Mouse (Mus musculus): ENCODE results near the gene Serpine1. TPM values are rescaled to one million over a fixed set of nuclear protein-coding genes. Genes with fewer than 3 reads are reported as not detected.

The Serpine1 gene
- polyA plus RNA-seq, 1 experiment from 2014 or later: 151 TPM

DNA sequence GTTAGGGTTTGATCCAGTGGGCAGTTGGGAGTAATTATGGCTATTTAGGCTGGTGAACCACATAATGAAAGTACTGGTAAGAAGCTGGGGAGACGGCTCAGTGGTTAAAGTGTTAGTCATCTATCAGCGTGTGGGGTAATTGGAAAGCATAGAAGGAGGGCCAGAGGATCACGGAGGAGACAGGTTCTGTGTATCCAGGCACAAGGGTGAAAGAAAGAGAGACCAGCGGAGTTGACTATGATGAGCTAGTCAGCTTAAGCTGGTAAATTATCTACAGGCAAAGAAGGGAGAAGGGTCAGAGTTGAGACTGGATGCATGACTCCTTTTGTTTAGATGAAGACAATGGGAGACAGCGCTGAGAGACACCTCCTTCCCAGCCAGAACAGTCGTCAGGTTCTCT is 20.9 kb downstream of the Serpine1 start:
- CTCF ChIA-PET: interaction anchor here (1.2 to 3.2 kb wide), 5 partner anchors 10 to 57 kb away, joined by 3 to 18 read pairs (median 5); no protein-coding TSS in a partner anchor
- in situ Hi-C loops (cut with MboI; ENCODE audit: low pct_unique_long_range_greater_than_20kb): no loop called here
- peak; percentile 70 for ATAC-seq
- H3K27me3 ChIP-seq: no peaks in the 10 kb centered on the region
- TF ChIP-seq CTCF (IDR thresholded peaks at IDR 0.05): no peak
- DNase-seq (ENCODE audit: low read depth, low spot score): peak; percentile 74
- POLR2A ChIA-PET: interaction anchor here (1.0 to 1.1 kb wide), 2 partner anchors 53 to 55 kb away, joined by 3 to 4 read pairs; no protein-coding TSS in a partner anchor

DNA sequence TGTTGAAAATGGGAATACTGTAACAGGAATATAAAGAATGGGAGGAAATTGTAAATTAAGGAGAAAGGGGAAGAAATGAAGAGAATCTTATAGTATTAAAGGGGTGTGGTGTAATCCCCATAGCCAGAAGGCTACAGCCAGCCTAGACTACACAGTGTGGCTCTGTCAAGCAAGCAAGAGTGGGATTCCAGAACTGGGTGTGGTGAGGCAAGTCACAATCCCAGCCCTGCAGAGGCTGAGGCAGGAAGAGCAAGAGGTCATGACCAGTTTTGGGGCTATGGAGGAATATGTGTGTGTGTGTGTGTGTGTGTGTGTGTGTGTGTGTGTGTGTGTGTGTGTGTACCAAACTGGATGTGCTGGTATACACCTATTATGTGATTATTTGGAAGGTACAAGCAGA is 25.1 kb downstream of the Serpine1 start:
- no peak for ATAC-seq
- POLR2A ChIA-PET: interaction anchor here (1.4 kb wide), 1 partner anchor 13 kb away, joined by 4 read pairs; no protein-coding TSS in a partner anchor
- CTCF ChIA-PET: no interaction called here

DNA sequence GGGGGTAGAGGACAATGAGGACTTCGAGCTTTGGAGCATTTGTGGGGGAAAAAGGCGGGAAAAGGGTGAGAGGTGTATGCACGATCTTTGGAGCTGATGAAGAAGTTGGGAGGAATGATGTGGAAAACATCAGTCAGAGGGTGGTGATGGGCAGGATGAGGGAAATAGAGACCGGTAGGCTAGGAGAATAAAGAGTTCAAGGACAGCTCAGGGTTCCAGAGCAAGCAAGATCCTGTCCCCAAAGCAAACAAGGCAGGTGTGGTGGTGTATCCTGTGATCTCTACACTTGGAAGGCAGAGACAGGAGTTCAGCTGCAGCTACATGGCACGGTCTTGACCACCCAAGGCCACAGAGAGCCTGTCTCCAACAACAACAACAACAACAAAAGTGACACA is 25.7 kb downstream of the Serpine1 start:
- no peaks in the 10 kb centered on the region for H3K27me3 ChIP-seq
- ATAC-seq (no peak), DNase-seq (ENCODE audit: low read depth, low spot score) (no peak)
- no peak for TF ChIP-seq CTCF (IDR thresholded peaks at IDR 0.05)
- ChIA-PET POLR2A (interaction anchor here (1.4 to 1.9 kb wide), 2 partner anchors 14 to 56 kb away, joined by 4 to 11 read pairs; no protein-coding TSS in a partner anchor), CTCF (interaction anchor here (0.8 to 2.1 kb wide), 5 partner anchors 11 to 56 kb away, joined by 3 to 6 read pairs (median 3); no protein-coding TSS in a partner anchor)
- in situ Hi-C loops (cut with MboI; ENCODE audit: low pct_unique_long_range_greater_than_20kb): no loop called here

More for the DNA sequence above, 25.1 kb downstream of the Serpine1 start:
- H3K27me3 ChIP-seq: no peaks in the 10 kb centered on the region
- in situ Hi-C loops (cut with MboI; ENCODE audit: low pct_unique_long_range_greater_than_20kb): no loop called here
- no peak for DNase-seq (ENCODE audit: low read depth, low spot score)
- TF ChIP-seq CTCF (IDR thresholded peaks at IDR 0.05): no peak

DNA sequence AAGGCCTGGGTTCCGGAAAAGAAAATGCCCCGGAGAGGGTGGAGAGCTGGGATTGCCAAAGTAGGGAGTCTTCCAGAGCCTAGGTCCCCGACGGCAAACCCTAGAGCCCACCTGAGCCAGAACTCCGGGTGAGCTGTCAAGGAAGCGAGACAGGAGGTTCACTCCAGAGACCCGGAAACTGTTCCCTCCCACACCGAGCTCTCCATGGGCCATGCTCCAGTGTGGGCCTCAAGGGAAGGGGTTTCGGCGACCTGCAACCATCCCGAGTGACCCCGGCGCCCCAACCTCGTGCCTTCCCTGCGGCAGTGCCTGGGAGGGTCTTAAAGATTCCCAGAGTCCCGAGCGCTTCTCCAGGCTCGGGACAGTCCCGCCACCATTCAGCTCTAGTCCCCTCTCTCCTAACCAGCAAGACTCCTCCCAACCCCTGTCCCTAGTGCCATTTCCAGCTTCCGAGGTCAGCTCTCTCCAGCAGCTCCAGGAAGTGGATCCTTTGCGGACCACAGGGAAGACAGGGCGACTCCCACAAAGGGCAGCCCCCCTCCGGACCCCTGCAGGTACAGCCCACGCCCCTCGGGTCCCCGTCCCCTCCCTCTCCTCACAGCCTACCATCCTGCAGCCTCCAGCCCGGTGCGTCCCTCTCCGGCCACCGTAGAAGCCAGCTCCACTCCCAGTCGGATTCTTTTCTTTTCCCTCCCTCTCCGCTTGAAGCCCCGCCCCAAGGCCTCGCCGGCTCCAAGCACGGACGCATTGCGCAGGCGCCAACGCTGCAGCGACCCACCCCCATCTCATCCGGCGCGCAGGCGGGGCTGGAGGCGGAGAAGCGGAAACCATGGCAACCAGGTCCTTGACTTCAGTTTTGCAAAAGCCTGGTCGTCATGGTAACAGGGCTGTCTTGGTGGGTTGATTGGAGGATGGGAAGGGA is 26.4 kb downstream of the Serpine1 start, which contains the start of gene Ap1s1:
Ap1s1 (minus strand) TSS at position 734 of the 922 bp plus-strand sequence.
- POLR2A ChIA-PET: interaction anchor here (1.4 to 1.9 kb wide), 4 partner anchors 14 to 70 kb away, joined by 4 to 11 read pairs (median 7); no protein-coding TSS in a partner anchor
- CTCF ChIA-PET: interaction anchor here (0.8 to 2.1 kb wide), 5 partner anchors 10 to 57 kb away, joined by 3 to 6 read pairs (median 3); no protein-coding TSS in a partner anchor
- no peaks in the 10 kb centered on the region for H3K27me3 ChIP-seq
- DNase-seq (ENCODE audit: low read depth, low spot score) (peak; percentile 84), ATAC-seq (peak; percentile 77)
- no peak for TF ChIP-seq CTCF (IDR thresholded peaks at IDR 0.05)
- in situ Hi-C loops (cut with MboI; ENCODE audit: low pct_unique_long_range_greater_than_20kb): no loop called here

DNA sequence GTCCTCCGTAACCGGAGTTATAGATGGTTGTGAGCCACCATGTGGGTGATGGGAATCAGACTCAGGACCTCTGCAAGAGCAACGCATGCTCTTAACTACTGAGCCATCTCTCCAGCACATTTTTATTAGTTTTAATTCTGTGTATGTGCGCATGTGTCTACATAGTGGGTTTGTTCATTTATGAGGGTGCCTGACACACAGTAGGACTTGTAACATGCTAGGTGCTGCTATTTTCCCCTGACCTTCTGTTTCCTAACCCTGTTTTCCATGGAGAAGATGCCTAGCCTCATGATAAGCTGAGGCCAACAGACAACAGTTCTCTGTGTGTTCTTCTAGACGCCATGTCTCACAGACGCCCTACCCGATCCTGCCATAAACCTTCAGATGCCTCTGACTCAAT is 28.1 kb downstream of the Serpine1 start:
- POLR2A ChIA-PET: no interaction called here

DNA sequence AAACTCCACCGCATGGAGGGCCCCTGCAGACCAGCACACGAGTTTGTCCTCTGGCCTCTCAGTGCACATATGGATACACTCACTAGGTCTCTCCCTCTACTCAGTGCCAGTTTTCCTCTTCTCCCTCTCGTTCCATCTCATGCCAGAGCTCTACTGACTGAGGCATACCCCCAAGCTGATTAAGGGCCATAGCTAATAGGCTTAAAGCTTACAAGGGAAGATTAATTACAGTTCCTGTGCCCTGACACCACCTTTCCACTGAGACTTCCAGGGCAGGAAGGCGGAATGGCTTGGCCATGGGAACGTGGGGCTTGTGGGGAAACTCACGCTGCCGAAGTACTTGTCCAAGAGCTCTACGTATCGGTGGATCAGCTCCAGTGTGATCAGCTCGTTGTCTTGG is 30.6 kb downstream of the Serpine1 start:
- in situ Hi-C loops (cut with MboI; ENCODE audit: low pct_unique_long_range_greater_than_20kb): no loop called here
- no peak for TF ChIP-seq CTCF (IDR thresholded peaks at IDR 0.05)
- DNase-seq (ENCODE audit: low read depth, low spot score) (no peak), ATAC-seq (no peak)
- ChIA-PET CTCF (no interaction called here), POLR2A (no interaction called here)
- no peaks in the 10 kb centered on the region for H3K27me3 ChIP-seq

More for the DNA sequence above, 28.1 kb downstream of the Serpine1 start:
- ATAC-seq: no peak
- CTCF ChIA-PET: no interaction called here
- no peaks in the 10 kb centered on the region for H3K27me3 ChIP-seq
- no peak for TF ChIP-seq CTCF (IDR thresholded peaks at IDR 0.05)
- no peak for DNase-seq (ENCODE audit: low read depth, low spot score)
- in situ Hi-C loops (cut with MboI; ENCODE audit: low pct_unique_long_range_greater_than_20kb): no loop called here

DNA sequence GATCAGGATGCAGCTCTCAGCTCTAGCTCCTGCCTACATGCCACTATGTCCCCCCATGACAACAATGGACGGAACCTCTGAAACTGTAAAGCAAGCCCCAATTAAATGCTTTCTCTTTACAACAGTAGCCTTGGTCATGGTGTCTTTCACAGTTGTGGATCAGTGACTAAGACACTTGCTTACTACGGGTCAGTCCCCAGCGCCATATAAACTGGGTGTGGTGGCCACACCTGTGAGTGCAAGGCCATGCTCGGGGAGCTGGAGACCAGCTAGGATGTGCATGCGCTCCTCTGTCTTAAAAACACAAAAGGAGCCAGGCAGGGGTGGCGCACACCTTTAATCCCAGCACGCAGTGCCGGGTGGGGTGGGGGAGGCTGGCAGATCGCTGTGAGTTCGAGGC is 32.6 kb downstream of the Serpine1 start:
- no peak for TF ChIP-seq CTCF (IDR thresholded peaks at IDR 0.05)
- no peaks in the 10 kb centered on the region for H3K27me3 ChIP-seq
- CTCF ChIA-PET: no interaction called here
- in situ Hi-C loops (cut with MboI; ENCODE audit: low pct_unique_long_range_greater_than_20kb): no loop called here
- no peak for DNase-seq (ENCODE audit: low read depth, low spot score)
- no peak for ATAC-seq
- POLR2A ChIA-PET: no interaction called here

DNA sequence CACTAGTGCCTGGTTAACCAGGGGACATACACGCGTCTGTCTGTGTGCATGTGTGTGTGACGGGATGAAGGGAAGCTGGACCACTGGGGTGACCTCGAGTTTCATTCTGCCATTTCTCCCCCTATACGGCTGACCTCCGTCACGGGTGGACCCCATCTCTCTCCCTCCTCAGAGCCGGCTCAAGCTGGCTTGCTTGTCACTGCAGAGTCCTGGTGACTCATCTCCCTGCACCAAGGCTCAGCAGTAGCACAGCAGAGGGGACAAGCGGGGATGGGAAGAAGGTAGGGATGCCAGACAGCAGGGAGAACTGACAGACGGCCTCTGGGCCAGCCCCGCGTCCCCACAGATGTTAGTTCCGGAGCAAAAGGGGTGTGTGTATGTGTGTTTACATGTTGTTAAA is 35.9 kb downstream of the Serpine1 start:
- no peak for DNase-seq (ENCODE audit: low read depth, low spot score)
- TF ChIP-seq CTCF (IDR thresholded peaks at IDR 0.05): no peak
- no peaks in the 10 kb centered on the region for H3K27me3 ChIP-seq
- no peak for ATAC-seq
- POLR2A ChIA-PET: interaction anchor here (0.6 kb wide), 1 partner anchor 75 kb away, joined by 3 read pairs; no protein-coding TSS in a partner anchor
- in situ Hi-C loops (cut with MboI; ENCODE audit: low pct_unique_long_range_greater_than_20kb): no loop called here
- CTCF ChIA-PET: interaction anchor here (0.9 kb wide), 1 partner anchor 55 kb away, joined by 3 read pairs; no protein-coding TSS in a partner anchor

DNA sequence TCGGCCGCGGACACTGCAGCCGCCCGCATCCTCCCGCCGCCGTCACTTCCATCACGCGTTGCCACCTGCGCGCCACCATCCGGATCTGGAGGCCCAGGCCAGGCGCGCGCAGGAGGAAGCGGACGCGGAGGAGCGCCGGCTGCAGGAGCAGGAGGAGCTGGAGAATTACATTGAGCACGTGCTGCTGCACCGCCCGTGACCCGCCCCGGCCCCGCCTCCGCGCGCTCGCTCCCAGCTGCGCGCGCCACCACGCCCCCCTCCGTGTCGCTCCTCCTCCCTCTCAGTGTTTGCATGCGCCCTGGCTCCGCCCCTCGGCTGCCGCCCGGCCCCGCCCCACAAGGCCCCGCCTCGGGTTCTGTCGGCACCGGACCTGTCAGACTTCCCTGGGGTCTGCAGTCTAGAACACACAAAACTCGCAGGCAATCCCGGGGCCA is 39.4 kb downstream of the Serpine1 start:
- H3K27me3 ChIP-seq: no peaks in the 10 kb centered on the region
- DNase-seq (ENCODE audit: low read depth, low spot score) (no peak), ATAC-seq (peak; percentile 41)
- ChIA-PET CTCF (no interaction called here), POLR2A (no interaction called here)
- in situ Hi-C loops (cut with MboI; ENCODE audit: low pct_unique_long_range_greater_than_20kb): loop anchor here (5.0 kb wide), 1 partner anchor 40 kb away; the partner anchor contains the start of gene Serpine1
- TF ChIP-seq CTCF (IDR thresholded peaks at IDR 0.05): no peak

DNA sequence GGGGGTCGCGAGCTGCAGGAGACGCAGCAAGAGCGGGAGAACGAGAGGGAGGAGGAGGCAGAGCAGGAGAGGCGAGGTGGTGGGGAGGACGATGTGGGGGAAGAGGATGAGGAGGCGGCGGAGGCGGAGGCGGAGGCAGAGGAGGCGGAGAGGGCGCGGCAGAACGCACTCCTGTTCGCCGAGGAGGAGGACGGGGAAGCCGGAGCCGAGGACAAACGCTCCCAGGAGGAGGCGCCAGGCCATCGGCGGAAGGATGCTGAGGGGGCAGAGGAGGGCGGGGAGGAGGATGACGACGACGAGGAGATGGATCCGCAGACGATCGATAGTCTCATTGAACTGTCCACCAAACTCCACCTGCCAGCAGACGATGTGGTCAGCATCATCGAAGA is 40.0 kb downstream of the Serpine1 start:
- DNase-seq (ENCODE audit: low read depth, low spot score) (no peak), ATAC-seq (peak; percentile 2)
- in situ Hi-C loops (cut with MboI; ENCODE audit: low pct_unique_long_range_greater_than_20kb): loop anchor here (5.0 kb wide), 1 partner anchor 40 kb away; the partner anchor contains the start of gene Serpine1
- no peak for TF ChIP-seq CTCF (IDR thresholded peaks at IDR 0.05)
- no peaks in the 10 kb centered on the region for H3K27me3 ChIP-seq
- CTCF ChIA-PET: no interaction called here
- POLR2A ChIA-PET: interaction anchor here (1.5 kb wide), 1 partner anchor 13 kb away, joined by 7 read pairs; the partner anchor contains the start of gene Ap1s1
